Mouse (Mus musculus) thymus, postnatal 14 days (tissue): ENCODE results near the gene Nostrin.

Experiments used
- DNase-seq: peaks from one replicate; pipeline ENCODE4 v3.0.0; 2021

The Nostrin gene

DNA sequence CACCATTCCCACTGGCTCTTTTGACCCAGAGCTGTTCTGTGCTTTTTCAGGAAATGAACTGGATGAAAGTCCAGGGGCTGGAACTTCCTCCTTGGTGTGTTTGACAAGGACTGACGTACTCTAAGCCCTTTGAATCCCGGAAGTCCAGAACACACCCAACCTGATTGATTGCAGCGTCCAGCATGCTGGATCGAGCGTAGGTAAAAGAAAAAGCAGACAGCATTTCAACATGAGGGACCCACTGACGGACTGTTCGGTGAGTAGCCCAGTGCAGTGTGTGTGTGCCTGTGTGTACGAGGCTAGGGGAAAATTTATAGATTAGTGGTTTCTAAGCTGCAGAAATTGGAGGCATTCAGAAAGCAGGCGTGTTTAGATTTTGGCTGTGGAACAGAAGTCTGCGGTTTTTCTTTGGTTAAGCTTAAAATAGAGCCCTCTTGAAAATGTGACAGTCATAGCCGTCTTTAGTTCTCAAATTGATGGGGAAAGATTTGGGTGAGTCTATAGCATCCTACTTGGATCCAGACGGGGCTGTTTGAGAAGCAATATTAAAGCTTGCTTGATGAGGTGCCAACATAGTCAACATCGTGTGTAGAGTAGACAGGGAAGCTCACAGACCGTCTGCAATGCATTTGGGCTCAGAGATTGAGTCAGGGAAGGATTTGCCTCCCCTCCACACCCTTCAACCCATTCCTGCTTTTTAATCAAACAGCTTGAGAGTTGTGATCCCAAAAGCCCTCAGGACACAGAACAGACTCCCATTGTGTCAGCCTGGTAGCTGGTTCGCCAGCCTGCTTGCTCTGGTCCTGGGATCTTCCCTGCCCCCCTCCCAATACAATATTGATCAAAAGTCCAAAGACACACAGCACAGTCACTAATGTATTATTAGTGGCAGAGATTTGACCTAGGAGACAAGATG, at the start of gene Nostrin:
TSS of gene Nostrin (plus strand) at position 140 of the 916 bp plus-strand sequence.
- DNase-seq: no peak

DNA sequence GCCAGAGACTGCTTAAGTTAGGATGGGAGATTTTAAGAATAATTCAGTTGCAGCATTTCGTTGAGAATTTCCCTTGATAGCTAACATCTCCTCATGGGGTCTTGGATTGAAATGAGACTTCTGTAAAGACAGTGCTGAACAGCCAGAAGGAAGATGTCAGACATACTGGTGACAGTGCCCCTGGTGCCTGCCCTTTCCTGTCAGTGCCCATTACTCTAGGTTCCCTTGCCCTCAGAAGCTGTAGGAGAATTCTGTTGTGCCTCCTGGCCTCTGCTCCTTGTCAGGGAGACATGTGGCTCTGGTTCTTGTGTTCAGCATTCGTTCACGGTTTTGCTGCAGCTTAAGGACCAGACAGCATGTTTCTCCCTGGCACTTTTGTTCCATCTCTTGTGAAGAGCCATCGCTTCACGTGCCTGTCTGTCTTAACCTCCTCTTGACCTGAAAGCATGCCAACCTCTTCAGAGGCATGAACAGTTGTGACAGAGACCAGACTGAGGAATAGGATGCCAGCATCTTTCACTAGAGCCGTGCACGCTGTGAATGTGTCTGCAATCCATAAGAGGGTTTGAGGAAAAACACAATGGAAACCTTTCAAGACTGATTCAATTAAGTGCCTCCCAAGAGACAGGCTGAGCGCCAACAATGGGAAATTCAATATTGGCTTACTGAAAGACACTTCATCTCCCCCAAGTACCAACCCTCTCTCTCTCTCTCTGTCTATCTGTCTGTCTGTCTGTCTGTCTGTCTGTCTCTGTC, 48.9 kb upstream of the Nostrin start:
- DNase-seq: no peak

- DNase-seq: no peak
Measured at GRCm38 (mm10) chr2:69095836-69096235, 39.8 kb upstream of the Nostrin start.

GRCm38 (mm10) chr2:69096821-69097220, 38.8 kb upstream of the Nostrin start:
- DNase-seq: no peak

GRCm38 (mm10) chr2:69097526-69097925, 38.1 kb upstream of the Nostrin start:
- DNase-seq: no peak

DNA sequence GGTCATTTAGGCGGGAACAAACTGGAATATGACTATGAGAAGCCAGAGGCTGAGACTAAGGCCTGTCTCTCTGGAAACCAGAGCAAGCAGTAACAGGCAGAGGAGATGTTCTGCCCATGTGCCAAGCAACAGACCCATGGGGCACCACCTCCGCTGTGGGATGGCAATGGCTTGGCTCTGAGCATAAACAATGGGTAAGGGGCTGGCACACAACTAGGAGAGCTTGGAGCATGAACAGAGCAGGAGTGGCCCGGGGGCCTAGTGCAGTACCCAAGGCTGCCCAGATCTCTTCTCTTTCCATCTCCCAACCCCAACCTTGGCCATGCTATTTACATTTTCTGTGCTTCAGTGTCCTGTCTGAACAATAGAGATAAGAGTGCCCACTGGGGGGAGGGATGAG, 36.9 kb upstream of the Nostrin start:
- DNase-seq: no peak

- DNase-seq: no peak
Measured at GRCm38 (mm10) chr2:69099147-69099546, 36.5 kb upstream of the Nostrin start.

GRCm38 (mm10) chr2:69100706-69101105, 34.9 kb upstream of the Nostrin start:
- DNase-seq: peak; percentile 48

DNA sequence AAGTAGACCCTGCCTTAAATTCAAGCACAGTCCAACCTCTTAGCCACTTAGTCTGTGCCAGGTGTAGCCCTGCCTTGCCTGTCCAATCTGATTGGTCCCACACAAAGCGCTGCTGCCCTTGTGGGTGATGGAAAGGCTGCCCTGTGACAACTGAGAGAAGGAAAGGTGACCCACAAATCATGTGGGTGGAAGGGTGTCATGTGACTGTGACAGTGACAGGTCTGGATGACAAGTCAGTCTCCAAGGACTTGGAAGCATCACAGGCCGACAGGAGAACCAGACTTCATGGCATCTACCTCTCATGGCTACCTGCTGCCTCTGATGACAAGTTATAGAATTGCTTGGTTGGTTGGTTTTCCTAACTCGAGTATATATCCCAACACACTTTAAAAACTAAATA, 32.1 kb upstream of the Nostrin start:
- DNase-seq: no peak

GRCm38 (mm10) chr2:69104511-69105145, 31.0 kb upstream of the Nostrin start:
- no peak for DNase-seq

DNA sequence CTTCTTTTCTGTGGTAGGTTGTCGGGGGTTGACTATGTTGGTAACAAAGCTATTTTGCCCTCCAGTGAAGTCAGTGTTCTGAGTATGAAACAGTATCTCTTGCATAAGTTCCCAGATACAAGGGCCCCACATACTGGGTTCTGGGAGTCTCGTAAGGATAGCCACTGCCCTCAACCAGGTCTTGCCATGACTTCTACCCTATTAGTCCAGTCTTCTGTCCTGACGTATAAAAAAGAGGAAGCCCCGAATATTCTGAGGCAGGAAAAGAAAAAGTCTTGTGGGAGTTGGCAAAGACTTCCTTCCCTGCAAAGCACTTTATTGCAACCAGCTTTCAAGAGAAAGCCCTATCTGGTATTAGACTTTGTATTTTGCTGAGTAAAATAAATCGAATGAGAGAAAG, 26.4 kb upstream of the Nostrin start:
- DNase-seq: no peak

DNA sequence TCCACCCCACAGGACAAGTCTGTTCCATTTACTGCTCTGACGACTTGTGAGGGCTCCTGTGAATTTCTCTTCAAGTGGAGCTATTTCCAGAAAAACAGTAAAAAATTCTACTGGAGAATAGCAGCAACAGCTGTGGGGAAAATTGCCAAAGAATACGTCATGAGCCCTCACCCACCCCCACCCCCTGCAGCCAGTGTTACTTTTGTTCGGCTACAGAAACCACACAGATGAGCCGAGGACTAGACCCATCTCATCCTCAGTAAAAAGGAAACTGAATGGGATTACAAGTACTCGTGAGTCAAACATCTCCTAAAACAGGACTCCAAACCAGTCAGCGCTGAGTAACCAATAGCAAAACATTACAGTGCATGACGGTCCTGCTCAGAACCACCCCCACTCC, 25.9 kb upstream of the Nostrin start:
- no peak for DNase-seq

- no peak for DNase-seq
Measured at GRCm38 (mm10) chr2:69112609-69113008, 23.0 kb upstream of the Nostrin start.

DNA sequence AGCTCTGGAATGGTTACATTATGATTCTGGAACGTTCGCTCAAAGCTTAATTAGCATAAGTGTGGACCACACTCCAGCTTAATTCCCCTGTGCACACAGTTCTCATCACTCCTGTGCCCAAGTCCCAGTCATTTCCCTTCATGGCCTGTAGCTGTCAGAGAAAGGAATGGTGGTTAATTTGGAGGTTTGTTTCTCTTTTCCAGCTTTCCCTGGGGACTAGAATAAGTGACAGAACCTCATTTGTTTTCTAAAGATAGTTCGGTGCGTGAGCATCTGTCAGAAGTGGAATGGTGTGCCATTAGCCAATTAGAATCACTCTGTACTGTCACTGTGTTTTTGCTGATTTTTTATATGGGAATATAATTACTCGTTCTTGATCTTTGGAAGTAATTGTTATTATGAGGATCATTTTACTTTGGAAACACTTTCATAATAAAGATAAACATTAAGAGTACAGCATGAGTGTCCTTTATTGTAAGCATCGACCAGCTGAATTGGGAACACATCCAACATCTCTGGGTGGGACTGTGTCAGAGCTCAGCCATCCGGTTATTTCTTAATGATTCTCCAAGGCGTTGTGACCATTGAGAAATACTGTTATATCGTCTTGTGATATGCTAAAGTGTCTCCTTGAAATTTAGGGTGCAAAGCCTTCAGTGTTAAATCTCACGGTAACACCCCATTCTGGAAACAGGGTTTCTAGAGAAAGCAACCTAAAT, 21.6 kb upstream of the Nostrin start:
- no peak for DNase-seq

- no peak for DNase-seq
Measured at GRCm38 (mm10) chr2:69115921-69116320, 19.7 kb upstream of the Nostrin start.

DNA sequence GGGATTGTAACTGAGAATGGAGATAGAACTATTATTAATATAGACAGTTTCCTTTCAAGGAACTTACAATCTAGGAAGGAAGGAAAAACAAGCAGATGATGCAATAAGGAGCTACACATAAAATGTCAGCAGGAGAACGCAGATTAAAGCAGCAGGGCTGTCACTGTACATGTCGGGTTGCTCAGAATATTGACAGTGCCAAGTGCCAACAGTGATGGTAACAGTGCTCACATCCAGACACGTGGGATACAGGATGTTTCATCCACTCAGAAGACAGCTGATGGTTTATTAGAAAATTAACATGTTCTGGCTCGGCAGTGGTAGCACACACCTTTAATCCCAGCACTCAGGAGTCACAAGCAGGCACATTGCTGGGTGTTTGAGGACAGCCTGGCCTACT, 18.8 kb upstream of the Nostrin start:
- no peak for DNase-seq

DNA sequence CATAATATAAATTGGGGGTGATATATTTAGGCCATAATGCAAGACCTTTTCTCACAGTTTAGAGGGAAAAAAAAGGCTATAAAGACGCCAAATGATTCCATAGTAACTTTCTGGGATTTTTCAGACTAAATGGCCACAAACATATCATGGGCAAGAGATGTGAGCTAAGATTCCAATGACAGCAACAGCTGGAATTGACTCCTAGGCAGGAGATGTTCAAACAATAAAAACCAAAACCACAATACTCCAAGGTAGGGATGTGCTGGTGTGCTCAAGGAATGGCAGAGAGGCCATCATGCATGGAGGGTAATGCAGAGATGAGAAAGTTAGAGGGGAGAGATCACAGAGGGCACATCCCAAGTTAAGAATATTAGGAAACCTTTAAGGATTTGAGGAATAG, 16.6 kb upstream of the Nostrin start:
- DNase-seq: no peak

DNA sequence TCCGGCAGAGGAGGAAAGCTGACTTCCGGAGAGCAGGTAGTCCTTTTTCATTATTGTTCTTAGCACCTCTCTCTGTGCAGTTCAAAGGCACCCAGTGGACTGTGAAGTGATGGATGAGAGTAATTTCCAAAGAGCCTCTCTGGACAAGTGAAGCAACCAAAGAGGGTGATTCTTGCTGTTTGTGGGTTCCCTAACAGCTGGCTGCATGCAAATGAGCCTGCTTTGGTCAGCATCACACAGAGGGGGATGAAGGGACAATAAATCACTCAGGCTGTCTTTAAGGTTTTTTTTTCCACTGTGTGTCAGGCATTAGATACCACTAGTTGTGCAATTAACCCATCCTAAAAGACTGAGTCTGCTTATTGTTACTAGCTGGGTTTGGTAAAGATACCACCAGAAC, 15.9 kb upstream of the Nostrin start:
- no peak for DNase-seq

GRCm38 (mm10) chr2:69121681-69122080, 13.9 kb upstream of the Nostrin start:
- DNase-seq: no peak

DNA sequence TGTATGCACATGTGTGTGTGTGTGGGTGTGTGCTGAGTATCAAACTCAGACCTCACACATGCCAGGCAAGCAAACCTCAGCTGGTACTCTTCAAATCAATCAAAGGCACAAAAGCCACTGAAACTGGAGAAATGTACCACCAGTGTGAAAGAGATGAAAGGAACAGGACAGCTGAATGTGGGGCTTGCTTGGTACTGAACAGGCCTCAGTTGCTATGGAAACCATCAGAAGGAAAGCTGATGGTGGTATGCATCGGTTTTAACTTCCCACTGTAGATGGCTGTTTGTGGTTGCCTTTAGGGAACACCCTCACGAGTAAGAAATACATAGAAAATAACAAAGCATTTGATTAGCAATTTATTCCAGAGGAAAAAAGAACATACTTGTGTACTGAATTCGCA, 10.2 kb upstream of the Nostrin start:
- DNase-seq: no peak

GRCm38 (mm10) chr2:69128321-69128720, 7.3 kb upstream of the Nostrin start:
- DNase-seq: no peak

DNA sequence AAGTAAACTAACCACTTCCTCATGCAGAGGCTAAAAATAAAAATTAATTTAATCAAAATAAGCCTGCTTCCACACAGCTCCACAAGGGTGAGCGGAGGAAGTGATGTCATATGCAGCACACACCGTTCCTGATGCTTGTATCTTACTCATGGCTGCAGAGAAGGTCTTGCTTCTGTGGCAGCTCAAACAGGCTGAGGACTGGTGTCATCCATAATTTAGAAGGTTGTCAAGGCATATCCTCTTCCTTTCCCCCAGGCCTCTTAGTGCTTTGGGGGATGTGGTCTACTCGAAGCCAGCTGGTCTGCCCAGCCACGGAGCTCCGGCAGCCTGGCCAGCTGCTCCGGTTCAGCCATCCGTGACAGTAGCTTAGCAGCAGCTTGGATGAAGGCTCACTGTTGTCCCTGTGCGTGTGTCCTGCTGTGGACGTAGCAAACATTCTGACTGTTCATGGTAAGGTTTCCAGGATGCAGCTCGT, 6.6 kb upstream of the Nostrin start:
- DNase-seq: no peak
